Mouse (Mus musculus): Measurements from ENCODE around the gene Gm10717.
"Not testable (repeated sequence)": the region's sequence is repeated elsewhere in the genome, so short reads cannot be mapped to it uniquely, and the experiment has no call there.

The Gm10717 gene

GRCm38 (mm10) chr9:3024912-3025467, at the start of gene Gm10717:
Gm10717 (plus strand) TSS chr9:3025417.
- in situ Hi-C loops (cut with MboI, MseI), result loop anchor here (5.0 kb wide), 1 partner anchor 87 kb away; no protein-coding TSS in a partner anchor

GRCm38 (mm10) chr9:3000445-3000972, 24.7 kb upstream of the Gm10717 start, which contains the start of gene Gm10722:
Gm10722 (plus strand) TSS chr9:3000922.
- in situ Hi-C loops (cut with MboI, MseI), result not testable (repeated sequence)

GRCm38 (mm10) chr9:3001006-3001405, 24.2 kb upstream of the Gm10717 start:
- in situ Hi-C loops (cut with MboI, MseI), result not testable (repeated sequence)

- in situ Hi-C loops (cut with MboI, MseI), result not testable (repeated sequence)
These were observed 23.1 kb upstream of the Gm10717 start for GRCm38 (mm10) chr9:3001948-3002659.

GRCm38 (mm10) chr9:3002794-3003396, 22.3 kb upstream of the Gm10717 start, which contains the start of gene Gm11168:
Gm11168 (plus strand) TSS chr9:3003346.
- in situ Hi-C loops (cut with MboI, MseI), result not testable (repeated sequence)

- in situ Hi-C loops (cut with MboI, MseI), result not testable (repeated sequence)
These were observed 19.0 kb upstream of the Gm10717 start for GRCm38 (mm10) chr9:3006179-3006578.

GRCm38 (mm10) chr9:3006636-3007035, 18.6 kb upstream of the Gm10717 start:
- in situ Hi-C loops (cut with MboI, MseI), result not testable (repeated sequence)

GRCm38 (mm10) chr9:3007272-3007671, 17.9 kb upstream of the Gm10717 start:
- in situ Hi-C loops (cut with MboI, MseI), result not testable (repeated sequence)

GRCm38 (mm10) chr9:3009331-3009730, 15.9 kb upstream of the Gm10717 start:
- in situ Hi-C loops (cut with MboI, MseI), result not testable (repeated sequence)

- in situ Hi-C loops (cut with MboI, MseI), result not testable (repeated sequence)
These were observed 13.1 kb upstream of the Gm10717 start for GRCm38 (mm10) chr9:3012054-3012621.

GRCm38 (mm10) chr9:3012733-3013279, 12.4 kb upstream of the Gm10717 start, which contains the start of gene Gm10721:
Gm10721 (plus strand) TSS chr9:3013140.
- in situ Hi-C loops (cut with MboI, MseI), result not testable (repeated sequence)

- in situ Hi-C loops (cut with MboI, MseI), result not testable (repeated sequence)
These were observed 9.9 kb upstream of the Gm10717 start, which contains the start of gene Gm10720 for GRCm38 (mm10) chr9:3015354-3015753. Gm10720 (plus strand) TSS chr9:3015654.

- in situ Hi-C loops (cut with MboI, MseI), result not testable (repeated sequence)
These were observed 9.3 kb upstream of the Gm10717 start for GRCm38 (mm10) chr9:3015896-3016295.

- in situ Hi-C loops (cut with MboI, MseI), result not testable (repeated sequence)
These were observed 8.1 kb upstream of the Gm10717 start, which contains the start of gene Gm10719 for GRCm38 (mm10) chr9:3017108-3017507. Gm10719 (plus strand) TSS chr9:3017408.

GRCm38 (mm10) chr9:3018944-3019343, 6.3 kb upstream of the Gm10717 start:
- in situ Hi-C loops (cut with MboI, MseI), result not testable (repeated sequence)

GRCm38 (mm10) chr9:3019835-3020727, 5.1 kb upstream of the Gm10717 start:
- in situ Hi-C loops (cut with MboI, MseI), result not testable (repeated sequence)

GRCm38 (mm10) chr9:3022316-3023008, 2.8 kb upstream of the Gm10717 start:
- in situ Hi-C loops (cut with MboI, MseI), result not testable (repeated sequence)

- in situ Hi-C loops (cut with MboI, MseI), result not testable (repeated sequence)
These were observed 1.8 kb upstream of the Gm10717 start, which contains the start of gene Gm10718 for GRCm38 (mm10) chr9:3023312-3023984. Gm10718 (plus strand) TSS chr9:3023547.
